Mouse (Mus musculus) urinary bladder, postnatal 14 days (tissue): ENCODE data around the gene Snap47.

Source experiments
- DNase-seq: peaks from one replicate; pipeline ENCODE4 v3.0.0; 2021; ENCODE audit warnings: low spot score

Snap47 gene

GRCm38 (mm10) chr11:59421967-59422366 is 29.0 kb downstream of the Snap47 start:
- peak; percentile 76 for DNase-seq

- DNase-seq: no peak
Measured at GRCm38 (mm10) chr11:59421436-59421835, 29.6 kb downstream of the Snap47 start.

DNA sequence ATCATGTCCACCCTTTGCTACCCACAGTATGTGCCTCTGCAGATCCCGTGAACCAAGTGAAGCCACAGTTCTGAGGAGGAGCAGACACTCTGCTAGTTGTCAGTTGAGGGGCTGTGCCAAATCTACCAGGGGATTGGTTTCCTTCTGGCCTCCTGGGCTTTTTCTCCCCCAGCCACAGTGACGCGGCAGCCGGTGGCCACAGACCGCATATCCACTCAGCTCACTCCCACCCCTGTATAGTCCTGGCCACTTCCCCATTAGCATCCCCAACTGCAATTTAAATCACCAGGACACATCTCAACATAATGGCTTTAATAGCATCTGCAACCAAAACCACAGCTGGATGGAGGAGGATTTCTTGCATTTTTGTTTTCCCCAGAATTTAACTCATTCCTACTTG is 32.3 kb downstream of the Snap47 start:
- DNase-seq: no peak

DNA sequence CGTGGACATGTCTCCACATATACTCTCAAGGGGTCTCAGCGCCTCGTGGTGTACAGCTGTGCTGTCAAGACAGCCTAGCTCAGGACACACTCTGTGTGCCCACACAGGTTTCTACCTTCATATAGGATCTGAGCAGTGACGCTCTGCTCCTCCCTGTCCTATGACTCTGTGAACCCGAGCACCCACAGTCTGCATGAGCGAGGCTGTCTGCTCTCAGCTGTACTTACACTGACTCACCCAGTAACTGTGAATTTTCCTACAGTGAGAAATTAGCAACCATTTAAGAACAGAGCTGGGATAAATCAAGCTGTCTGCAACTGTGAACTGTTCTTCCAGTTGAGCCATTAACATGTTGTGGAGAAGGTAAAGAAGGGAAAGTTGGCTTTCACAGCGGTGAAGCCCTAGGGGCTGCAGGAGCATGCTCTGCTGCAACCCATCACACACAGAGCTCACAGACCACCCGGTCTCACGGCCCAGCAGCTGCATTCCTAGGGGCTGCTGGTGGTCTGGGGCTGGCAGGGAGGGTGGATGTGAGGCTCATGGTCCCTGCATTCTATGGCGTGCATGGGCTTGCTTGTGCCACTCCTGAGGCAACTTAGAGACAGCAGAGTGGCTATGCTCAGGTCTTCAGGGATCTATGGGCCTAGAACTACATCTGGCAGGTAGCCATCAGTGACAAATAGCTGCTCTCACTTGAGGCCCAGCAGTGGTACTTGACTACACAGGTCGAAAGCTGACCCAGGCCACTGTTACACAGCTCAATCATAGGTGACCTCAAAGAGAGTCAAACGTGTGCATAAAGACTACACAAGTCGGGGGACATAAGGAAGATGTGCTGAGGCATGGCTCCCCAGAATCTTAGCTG is 37.8 kb downstream of the Snap47 start:
- no peak for DNase-seq

GRCm38 (mm10) chr11:59412058-59412457 is 38.9 kb downstream of the Snap47 start:
- DNase-seq: no peak

DNA sequence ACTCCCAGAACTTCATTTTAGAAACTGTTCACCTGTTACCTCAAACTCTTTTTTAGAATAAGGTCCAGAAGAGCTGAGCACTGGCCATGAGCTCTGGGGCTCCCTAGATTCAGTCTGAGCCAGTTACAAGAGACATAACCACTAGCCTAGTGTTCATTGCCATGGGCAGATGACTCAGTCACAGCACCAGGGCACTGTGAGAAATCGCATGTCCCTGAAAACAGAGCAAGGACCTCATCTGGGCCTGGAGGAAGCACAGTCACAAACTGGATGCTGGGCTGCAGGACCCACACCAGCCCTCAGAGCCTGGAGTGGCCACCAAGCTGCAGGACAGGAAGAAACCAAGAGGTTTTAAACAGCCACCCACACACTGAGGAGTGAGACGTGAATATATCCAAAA is 40.1 kb downstream of the Snap47 start:
- DNase-seq: no peak

DNA sequence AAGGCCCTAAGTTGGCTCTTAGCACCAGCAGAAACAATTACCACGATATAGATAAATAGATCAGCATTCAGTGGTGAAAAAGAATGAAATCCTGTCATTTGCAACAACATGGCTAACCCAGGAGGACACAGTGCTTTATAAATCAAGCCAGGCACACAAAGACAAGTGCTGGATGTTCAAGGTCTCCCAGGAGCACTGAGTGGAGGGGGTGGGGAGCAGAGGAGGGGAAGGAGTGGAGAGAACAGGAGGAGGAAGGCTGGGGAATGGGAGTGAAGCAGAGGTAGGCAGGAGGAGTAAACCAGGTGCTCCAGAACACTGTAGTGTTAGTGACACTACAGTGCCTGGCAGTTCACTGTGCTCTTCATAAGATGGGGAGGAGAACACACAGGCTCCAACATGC is 45.2 kb downstream of the Snap47 start:
- DNase-seq: no peak

DNA sequence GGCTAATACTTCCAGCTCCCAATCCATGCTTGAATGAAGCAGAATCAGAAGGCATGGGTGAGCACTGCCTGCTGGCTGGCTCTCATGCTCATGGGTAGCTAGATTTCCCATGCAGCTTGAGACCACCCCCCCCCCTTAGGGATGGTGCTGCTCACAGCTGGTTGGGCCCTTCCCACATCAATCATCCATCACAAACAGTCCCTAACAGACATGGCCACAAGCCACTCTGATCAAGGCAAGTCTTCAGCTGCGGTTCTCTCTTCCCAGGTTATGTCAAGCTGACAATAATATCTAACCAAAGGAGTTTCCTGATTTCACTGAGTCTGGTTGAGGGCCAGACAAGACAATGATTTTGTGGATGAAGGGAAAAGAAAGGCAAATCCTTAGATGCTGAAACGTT is 50.1 kb downstream of the Snap47 start:
- no peak for DNase-seq

GRCm38 (mm10) chr11:59399830-59400229 is 51.2 kb downstream of the Snap47 start:
- no peak for DNase-seq

- DNase-seq: no peak
Measured at GRCm38 (mm10) chr11:59397536-59398371, 53.2 kb downstream of the Snap47 start.

DNA sequence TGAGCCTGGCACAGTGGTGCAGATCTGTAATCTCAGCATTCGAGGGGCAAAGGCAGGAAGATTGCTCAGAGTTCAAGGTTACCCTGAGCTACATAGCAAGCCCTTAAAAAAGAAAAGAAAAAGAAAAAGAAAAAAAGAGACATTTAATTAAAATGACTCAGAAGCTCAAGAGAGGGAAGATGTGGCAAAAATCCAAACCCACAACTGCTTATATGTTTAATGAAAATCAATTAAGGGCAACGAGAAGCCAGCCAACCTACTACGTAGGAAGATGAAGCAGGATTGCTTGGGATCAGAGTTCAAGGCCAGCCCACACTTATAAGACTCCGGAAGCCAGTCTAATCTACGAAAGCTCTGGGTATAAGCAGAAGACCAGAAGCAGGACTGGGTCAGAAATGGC is 56.5 kb downstream of the Snap47 start:
- no peak for DNase-seq

DNA sequence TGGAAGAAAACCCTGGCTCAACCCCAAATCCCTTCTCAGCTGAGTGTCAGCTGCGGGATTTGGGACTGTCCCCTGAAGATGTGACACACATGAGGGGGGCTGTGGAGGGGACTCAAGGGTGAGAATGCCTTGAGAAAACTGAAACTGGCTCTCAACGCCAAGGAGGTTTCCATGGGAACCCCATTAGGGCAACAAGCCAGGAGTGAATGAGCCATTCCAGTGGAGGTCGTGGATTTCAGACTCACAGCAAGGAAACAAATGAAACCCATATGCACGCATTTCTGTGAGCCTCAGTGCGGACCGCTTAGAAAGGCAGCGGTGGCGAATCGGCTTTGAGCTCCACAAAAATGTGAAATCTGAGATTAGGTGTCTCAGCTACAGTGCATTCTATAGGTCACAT is 57.4 kb downstream of the Snap47 start:
- peak; percentile 28 for DNase-seq

DNA sequence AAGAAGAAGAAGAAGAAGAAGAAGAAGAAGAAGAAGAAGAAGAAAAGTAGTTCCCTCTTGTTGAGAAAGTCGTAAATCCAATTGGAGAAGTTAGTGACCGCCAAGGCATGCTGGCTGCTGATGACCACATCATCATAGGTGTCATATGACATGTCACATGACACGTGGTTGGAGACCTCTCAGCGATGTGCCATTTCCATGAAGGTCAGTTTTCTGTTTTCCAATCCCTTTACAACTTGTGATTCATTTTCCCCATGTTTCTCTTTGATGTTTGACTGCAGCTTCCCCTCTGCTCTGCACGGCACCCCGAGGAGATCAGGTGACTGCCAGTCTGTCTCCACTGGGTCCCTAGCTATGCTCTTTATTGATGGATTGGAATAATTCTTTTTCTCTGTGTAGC is 58.7 kb downstream of the Snap47 start:
- DNase-seq: no peak

- no peak for DNase-seq
Measured at GRCm38 (mm10) chr11:59390470-59390869, 60.5 kb downstream of the Snap47 start.

DNA sequence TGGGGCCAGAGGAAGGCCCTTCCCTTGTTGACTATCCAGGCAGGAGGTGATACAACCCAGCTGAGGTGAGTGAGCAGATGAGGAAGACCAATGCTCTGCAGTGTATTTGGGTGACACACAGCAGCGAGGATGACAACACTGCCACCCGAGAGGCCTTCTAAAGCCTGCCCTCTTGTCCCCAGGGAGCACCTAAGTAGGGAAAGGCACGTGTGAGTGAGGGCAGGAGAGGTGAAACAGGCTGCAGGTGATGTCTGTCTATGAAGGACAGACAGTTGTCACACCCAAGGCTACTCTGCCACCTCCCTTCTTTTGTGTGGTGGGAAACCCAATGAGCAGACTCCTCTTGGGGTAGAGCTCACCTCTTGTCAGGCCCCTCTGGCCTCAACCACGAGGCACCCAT is 61.4 kb downstream of the Snap47 start:
- DNase-seq: no peak

- DNase-seq: no peak
Measured at GRCm38 (mm10) chr11:59388806-59389205, 62.2 kb downstream of the Snap47 start.

GRCm38 (mm10) chr11:59387471-59387870 is 63.5 kb downstream of the Snap47 start:
- DNase-seq: no peak

DNA sequence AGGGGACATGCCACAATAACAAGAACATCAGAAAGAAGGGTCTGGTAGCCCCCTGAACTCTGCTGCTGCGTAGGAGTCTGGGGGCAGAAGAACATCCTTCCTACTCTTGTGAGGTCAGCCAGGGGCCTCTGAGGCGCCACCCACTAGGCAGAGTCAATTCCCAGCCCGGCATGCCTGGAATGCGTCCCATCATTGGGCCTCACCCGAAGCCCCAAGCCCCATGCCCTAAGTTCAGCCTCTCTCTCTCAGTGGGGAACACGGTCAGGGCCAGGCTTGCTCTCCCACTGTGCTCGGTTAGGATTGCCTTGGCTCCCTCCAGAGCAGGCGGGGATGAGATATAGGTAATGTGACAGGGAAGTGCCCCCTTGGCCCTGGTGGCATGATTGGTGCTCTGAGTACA is 65.9 kb downstream of the Snap47 start:
- peak; percentile 36 for DNase-seq

GRCm38 (mm10) chr11:59384441-59384959 is 66.5 kb downstream of the Snap47 start:
- peak; percentile 26 for DNase-seq

- no peak for DNase-seq
Measured at GRCm38 (mm10) chr11:59379547-59379946, 71.4 kb downstream of the Snap47 start.

GRCm38 (mm10) chr11:59377999-59378398 is 73.0 kb downstream of the Snap47 start:
- no peak for DNase-seq

DNA sequence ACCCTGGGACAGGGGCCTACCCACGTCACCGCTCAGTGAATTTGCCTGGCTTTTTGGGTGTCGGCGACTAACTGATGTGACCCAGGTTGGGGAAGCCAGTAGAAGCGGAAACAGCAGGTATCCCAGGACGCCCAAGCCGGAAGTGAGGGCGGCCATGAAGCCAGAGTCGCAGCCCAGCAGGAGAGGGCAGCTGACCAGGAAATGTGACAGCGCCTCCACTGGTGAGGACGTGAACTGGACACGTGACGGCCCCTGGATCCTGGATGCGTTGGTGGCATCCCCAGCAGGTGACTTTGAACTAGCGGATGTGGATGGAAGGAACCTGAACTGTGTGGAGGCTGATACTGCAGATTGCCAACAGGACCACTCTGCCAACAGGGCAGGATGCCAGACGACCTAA is 75.5 kb downstream of the Snap47 start, which contains the start of gene Prss38:
Gene Prss38 (minus strand): TSS at position 183 of the 400 bp plus-strand sequence.
- no peak for DNase-seq

GRCm38 (mm10) chr11:59369848-59370247 is 81.1 kb downstream of the Snap47 start:
- no peak for DNase-seq
